Mouse (Mus musculus): Measurements from ENCODE around the gene Olfr994. TPM values are rescaled to one million over a fixed set of nuclear protein-coding genes. Genes with fewer than 3 reads are reported as not detected.

The Olfr994 gene
- total and polyA plus RNA-seq, 3 experiments, result not detected

- dilution Hi-C loops (cut with MboI; ENCODE audit: extremely low pct_ligation_motif_present, extremely low pct_unique_long_range_greater_than_20kb, low sequenced_read_pairs), result no loop called here
- no peaks in the 10 kb centered on the region for H3K9me3 ChIP-seq (replicated peaks; ENCODE audit: low read length)
- no peaks in the 10 kb centered on the region for H3K36me3 ChIP-seq (replicated peaks in 1 of 2; ENCODE audit: control insufficient read depth in 1 of 2, insufficient read depth in 1 of 2, low read length in 1 of 2)
- H3K4me1 ChIP-seq (ENCODE audit: control insufficient read depth in 1 of 2, insufficient read depth in 2 of 2), result no peaks in the 10 kb centered on the region
- H3K79me2 ChIP-seq (replicated peaks; ENCODE audit: control insufficient read depth, extremely low read depth, insufficient read depth, poor library complexity, severe bottlenecking), result no peaks in the 10 kb centered on the region
- H3K9ac ChIP-seq (ENCODE audit: insufficient read depth, low read depth), result no peak within 1 kb of the TSS
- no peaks in the 10 kb centered on the region for H3K27me3 ChIP-seq (replicated peaks)
- no peak within 1 kb of the TSS for H3K4me3 ChIP-seq (replicated peaks in 1 of 3; ENCODE audit: low read depth in 2 of 3, low read length in 2 of 3, poor library complexity in 1 of 3)
- H3K4me2 ChIP-seq (ENCODE audit: insufficient read depth, low read depth, poor library complexity, severe bottlenecking), result no peak within 1 kb of the TSS
- in situ Hi-C loops (cut with MboI; ENCODE audit: low pct_ligation_motif_present, low pct_unique_long_range_greater_than_20kb, low sequenced_read_pairs), result no loop called here
- no peak within 1 kb of the TSS for H3K27ac ChIP-seq (ENCODE audit: insufficient read depth, low read depth)
- DNase-seq (ENCODE audit: extremely low read depth), result no peak
- TF ChIP-seq IRF4 (IDR thresholded peaks at IDR 0.05; ENCODE audit: low read depth, low read length), result no peak
- TF ChIP-seq ETS1 (conservative IDR thresholded peaks at IDR 0.05; ENCODE audit: low read depth, low read length), result no peak
- no peak for TF ChIP-seq MYC (IDR thresholded peaks at IDR 0.05; ENCODE audit: low read depth, low read length)
- TF ChIP-seq CHD2 (IDR thresholded peaks at IDR 0.05; ENCODE audit: low read length), result no peak
- TF ChIP-seq USF2 (conservative IDR thresholded peaks at IDR 0.05; ENCODE audit: low read depth, low read length), result no peak
- TF ChIP-seq SIN3A (IDR thresholded peaks at IDR 0.05; ENCODE audit: low read length), result no peak
- no peak for TF ChIP-seq NELFE (IDR thresholded peaks at IDR 0.05; ENCODE audit: low read depth, low read length)
- no peak for TF ChIP-seq ZNF384 (IDR thresholded peaks at IDR 0.05; ENCODE audit: low read depth, low read length)
- TF ChIP-seq JUND (conservative IDR thresholded peaks at IDR 0.05; ENCODE audit: low read depth, low read length), result no peak
- no peak for TF ChIP-seq CTCF (conservative IDR thresholded peaks at IDR 0.05 in 1 of 2, IDR thresholded peaks at IDR 0.05 in 1 of 2; ENCODE audit: low read depth in 2 of 2, low read length in 2 of 2)
- no peak for TF ChIP-seq POLR2A (IDR thresholded peaks at IDR 0.05; ENCODE audit: low read depth, low read length)
- no peak for TF ChIP-seq MEF2A (IDR thresholded peaks at IDR 0.05; ENCODE audit: borderline replicate concordance, low read depth, low read length)
Measured at GRCm38 (mm10) chr2:85414777-85415176, 21.5 kb downstream of the Olfr994 start, which contains the start of gene Olfr993. Gene Olfr993, minus strand, starts transcription at chr2:85414877.

GRCm38 (mm10) chr2:85409369-85409768 is 26.9 kb downstream of the Olfr994 start, which contains the start of gene Olfr992:
Gene Olfr992, minus strand, starts transcription at chr2:85409469.
- Histone ChIP-seq H3K9me3 (replicated peaks; ENCODE audit: low read length) (no peaks in the 10 kb centered on the region), H3K4me2 (ENCODE audit: insufficient read depth, low read depth, poor library complexity, severe bottlenecking) (peak within 1 kb of the TSS; percentile 61; the same call in 1 of the 2 replicates), H3K79me2 (replicated peaks; ENCODE audit: control insufficient read depth, extremely low read depth, insufficient read depth, poor library complexity, severe bottlenecking) (no peaks in the 10 kb centered on the region), H3K27ac (ENCODE audit: insufficient read depth, low read depth) (no peak within 1 kb of the TSS), H3K9ac (ENCODE audit: insufficient read depth, low read depth) (no peak within 1 kb of the TSS), H3K27me3 (replicated peaks) (peaks cover 2% of the 10 kb centered on the region), H3K36me3 (replicated peaks in 1 of 2; ENCODE audit: control insufficient read depth in 1 of 2, insufficient read depth in 1 of 2, low read length in 1 of 2) (no peaks in the 10 kb centered on the region), H3K4me1 (ENCODE audit: control insufficient read depth in 1 of 2, insufficient read depth in 2 of 2) (no peaks in the 10 kb centered on the region), H3K4me3 (replicated peaks in 1 of 3; ENCODE audit: low read depth in 2 of 3, low read length in 2 of 3, poor library complexity in 1 of 3) (no peak within 1 kb of the TSS)
- TF ChIP-seq NRF1 (IDR thresholded peaks at IDR 0.05; ENCODE audit: low read depth, low read length), result no peak
- no peak for TF ChIP-seq HCFC1 (IDR thresholded peaks at IDR 0.05; ENCODE audit: low read depth, low read length)
- TF ChIP-seq POLR2AphosphoS2 (IDR thresholded peaks at IDR 0.05; ENCODE audit: low read depth, low read length), result no peak
- no peak for TF ChIP-seq POLR2A (IDR thresholded peaks at IDR 0.05; ENCODE audit: low read depth, low read length)
- TF ChIP-seq EP300 (IDR thresholded peaks at IDR 0.05; ENCODE audit: low read length), result no peak
- TF ChIP-seq ZC3H11A (IDR thresholded peaks at IDR 0.05; ENCODE audit: low read depth, low read length), result no peak
- no peak for TF ChIP-seq RAD21 (IDR thresholded peaks at IDR 0.05; ENCODE audit: low read depth, low read length)
- TF ChIP-seq JUND (conservative IDR thresholded peaks at IDR 0.05; ENCODE audit: low read depth, low read length), result no peak
- TF ChIP-seq SIN3A (IDR thresholded peaks at IDR 0.05; ENCODE audit: low read length), result no peak
- TF ChIP-seq BHLHE40 (IDR thresholded peaks at IDR 0.05; ENCODE audit: low read depth, low read length), result no peak
- no peak for TF ChIP-seq UBTF (IDR thresholded peaks at IDR 0.05; ENCODE audit: low read depth, low read length)
- no peak for TF ChIP-seq USF2 (conservative IDR thresholded peaks at IDR 0.05; ENCODE audit: low read depth, low read length)
- TF ChIP-seq MAZ (IDR thresholded peaks at IDR 0.05; ENCODE audit: low read depth, low read length), result no peak
- TF ChIP-seq GABPA (IDR thresholded peaks at IDR 0.05; ENCODE audit: insufficient replicate concordance, low read depth, low read length), result no peak
- TF ChIP-seq MEF2A (IDR thresholded peaks at IDR 0.05; ENCODE audit: borderline replicate concordance, low read depth, low read length), result no peak
- TF ChIP-seq PAX5 (IDR thresholded peaks at IDR 0.05; ENCODE audit: low read length), result no peak
- dilution Hi-C loops (cut with MboI; ENCODE audit: extremely low pct_ligation_motif_present, extremely low pct_unique_long_range_greater_than_20kb, low sequenced_read_pairs) (no loop called here), in situ Hi-C loops (cut with MboI; ENCODE audit: low pct_ligation_motif_present, low pct_unique_long_range_greater_than_20kb, low sequenced_read_pairs) (no loop called here)
- DNase-seq (ENCODE audit: extremely low read depth), result no peak

Measured in CH12.LX (cell line).